Mouse (Mus musculus) stomach, postnatal 0 days (tissue): ENCODE data around the gene Liph. TPM values are rescaled to one million over a fixed set of nuclear protein-coding genes. Genes with fewer than 3 reads are reported as not detected.
"Not testable (repeated sequence)": the region's sequence is repeated elsewhere in the genome, so short reads cannot be mapped to it uniquely, and the experiment has no call there.

Experiments
- ATAC-seq: fragments of 200-750 bp; cut with Nextera tagmentation; 2 replicates; pipeline ENCODE4 v1.8.0; 2017; ENCODE audit not compliant: low FRiP score, low TSS enrichment
- DNase-seq: peaks from one replicate; pipeline ENCODE4 v3.0.0-alpha.2; 2016; ENCODE audit warnings: low spot score
- H3K27ac ChIP-seq: fragments of 300-500 bp; sonication (generic); replicated peaks from 2 replicates; pipeline ENCODE4 v1.5.1; 2014; ENCODE audit warnings: mild to moderate bottlenecking, control low read depth
- H3K27me3 ChIP-seq: fragments of 300-500 bp; sonication (generic); 2 replicates; pipeline ENCODE4 v1.6.1; 2014; ENCODE audit warnings: low read length; ENCODE audit not compliant: control insufficient read depth, insufficient read depth
- H3K36me3 ChIP-seq: fragments of 300-500 bp; sonication (generic); 2 replicates; pipeline ENCODE4 v1.6.1; 2014; ENCODE audit warnings: low read length, mixed read lengths; ENCODE audit not compliant: control insufficient read depth, insufficient read depth
- H3K4me1 ChIP-seq: fragments of 300-500 bp; sonication (generic); replicated peaks from 2 replicates; pipeline ENCODE4 v1.6.1; 2014; ENCODE audit warnings: antibody characterized with exemption; ENCODE audit not compliant: control insufficient read depth, insufficient read depth
- H3K4me2 ChIP-seq: fragments of 300-500 bp; sonication (generic); replicated peaks from 2 replicates; pipeline ENCODE4 v1.6.1; 2014; ENCODE audit warnings: low read depth, mild to moderate bottlenecking, control low read depth, moderate library complexity
- H3K4me3 ChIP-seq: fragments of 300-500 bp; sonication (generic); 2 replicates; pipeline ENCODE4 v1.5.1; 2014; ENCODE audit warnings: low read depth, low read length, control low read depth
- H3K9ac ChIP-seq: fragments of 300-500 bp; sonication (generic); 2 replicates; pipeline ENCODE4 v1.6.1; 2014; ENCODE audit warnings: mild to moderate bottlenecking, low read length, control low read depth, mixed read lengths
- H3K9me3 ChIP-seq: fragments of 300-500 bp; sonication (generic); 2 replicates; pipeline ENCODE4 v1.6.1; 2016; ENCODE audit warnings: low read length; ENCODE audit not compliant: control insufficient read depth
- CTCF ChIP-seq: IDR thresholded peaks from 2 replicates; pipeline ENCODE4 v1.5.1; 2016; ENCODE audit warnings: antibody characterized with exemption, low read depth, mild to moderate bottlenecking, moderate library complexity
- EP300 ChIP-seq: optimal IDR thresholded peaks from 2 replicates; pipeline ENCODE3; 2016; ENCODE audit warnings: antibody characterized with exemption
- WGBS: fragments of 180-500 bp; shearing (Covaris S2); extraction: QIAGEN DNeasy Blood & Tissue Kit; methylation state at CpG from one replicate; pipeline ENCODE4 v1.1.7; 2014; 5-methylcytosine and 5-hydroxymethylcytosine counted together
- polyA plus RNA-seq: library from polyadenylated mRNA; unstranded; fragments of >200 nt; fragmentation: Nextera tagmentation; extraction: Ambion mirVana; gene quantifications from 2 replicates; pipeline ENCODE4 v1.2.1, GENCODE M21; 2015

Gene Liph
- polyA plus RNA-seq, 1 experiment from 2014 or later, result 34.6 TPM

DNA sequence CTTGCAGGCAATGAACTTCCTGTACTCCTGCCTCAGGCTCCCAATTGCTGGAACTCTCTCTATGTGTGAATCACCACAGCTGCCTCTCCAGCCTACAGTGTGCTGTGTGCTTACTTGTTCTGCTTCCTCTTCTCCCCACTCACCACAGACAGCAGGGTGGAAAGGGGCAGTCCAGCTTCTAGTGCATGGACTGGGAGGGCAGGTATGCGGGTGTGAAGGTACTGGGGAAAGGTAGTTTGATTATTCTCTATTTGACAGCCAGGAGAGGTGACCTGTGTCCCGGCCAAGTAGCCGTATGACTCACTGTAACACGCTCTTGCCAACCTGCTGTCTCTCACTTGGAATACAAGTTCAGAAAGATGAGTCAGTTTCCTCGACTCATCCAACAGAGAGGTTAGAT lies 2.6 kb upstream of the Liph start:
- 43% methylated on average over 5 of the region's 5 CpGs for WGBS
- Histone ChIP-seq H3K9ac (no peak overlapping the region), H3K27me3 (no peaks in the 10 kb centered on the region), H3K4me2 (no peak overlapping the region), H3K9me3 (no peaks in the 10 kb centered on the region), H3K27ac (peak overlapping the region; percentile 93), H3K4me3 (no peak overlapping the region), H3K4me1 (no peaks in the 10 kb centered on the region), H3K36me3 (no peaks in the 10 kb centered on the region)
- no peak for TF ChIP-seq CTCF
- TF ChIP-seq EP300, result no peak
- peak; percentile 84 for ATAC-seq
- peak; percentile 72 for DNase-seq

- TF ChIP-seq CTCF, result no peak
- peak; percentile 74 for TF ChIP-seq EP300
- Histone ChIP-seq H3K4me2 (peak overlapping the region; percentile 17; the same call in 1 of the 2 replicates), H3K36me3 (no peaks in the 10 kb centered on the region), H3K9ac (no peak overlapping the region), H3K9me3 (no peaks in the 10 kb centered on the region), H3K4me3 (no peak overlapping the region), H3K4me1 (no peaks in the 10 kb centered on the region), H3K27me3 (no peaks in the 10 kb centered on the region), H3K27ac (peak overlapping the region; percentile 93)
- DNase-seq (peak; percentile 78), ATAC-seq (peak; percentile 78)
- 27% methylated on average over 5 of the region's 5 CpGs for WGBS
Observed at GRCm38 (mm10) chr16:21996881-21997641, 1.6 kb upstream of the Liph start.

DNA sequence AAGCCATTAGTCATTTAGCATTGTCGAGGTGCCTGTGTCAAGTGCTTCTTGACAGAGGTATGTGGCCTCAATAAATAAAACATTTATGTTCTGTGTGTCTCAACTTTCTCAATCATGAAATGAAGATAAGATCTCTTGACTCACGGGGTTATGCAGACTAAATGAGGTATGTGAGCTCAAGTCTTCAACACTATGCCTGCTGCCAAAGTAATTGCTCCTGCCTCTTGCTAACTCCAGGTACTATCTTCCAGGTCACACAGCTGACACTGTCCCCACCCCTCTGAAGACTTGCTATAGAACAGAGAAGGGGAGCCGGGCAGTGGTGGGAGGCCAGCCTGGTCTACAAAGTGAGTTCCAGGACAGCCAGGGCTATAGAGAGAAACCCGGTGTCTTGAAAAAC lies 939 bp upstream of the Liph start:
- no peak for ATAC-seq
- Histone ChIP-seq H3K4me2 (peak overlapping the region; percentile 17; the same call in 1 of the 2 replicates), H3K27ac (peak overlapping the region; percentile 93), H3K9ac (no peak overlapping the region), H3K36me3 (no peaks in the 10 kb centered on the region), H3K9me3 (no peaks in the 10 kb centered on the region), H3K4me1 (no peaks in the 10 kb centered on the region), H3K4me3 (no peak overlapping the region), H3K27me3 (no peaks in the 10 kb centered on the region)
- DNase-seq, result peak; percentile 29
- TF ChIP-seq EP300 (no peak), CTCF (no peak)
- 29% methylated on average over 4 of the region's 4 CpGs for WGBS

DNA sequence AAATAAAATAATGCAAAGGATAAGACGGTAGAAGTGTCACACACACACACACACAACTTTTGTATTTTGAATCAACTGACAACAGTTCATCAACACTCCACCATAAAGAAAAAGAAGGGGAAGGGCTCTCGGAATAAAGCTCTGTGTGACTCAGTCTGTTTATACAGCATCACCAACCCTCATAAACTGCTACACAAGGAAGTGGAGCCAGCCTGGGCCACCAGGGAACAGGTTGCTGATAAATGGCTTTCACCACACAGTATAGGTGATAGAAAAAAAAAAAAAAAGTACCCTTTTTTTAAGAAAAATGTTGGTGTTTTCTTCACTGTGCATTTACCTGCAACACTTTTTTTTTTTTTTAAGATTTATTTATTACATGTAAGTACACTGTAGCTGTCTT lies 3.7 kb downstream of the Liph start:
- WGBS, result 55% methylated on average over 2 of the region's 2 CpGs
- TF ChIP-seq CTCF (no peak), EP300 (no peak)
- Histone ChIP-seq H3K9me3 (no peaks in the 10 kb centered on the region), H3K4me3 (no peak overlapping the region), H3K27ac (no peak overlapping the region), H3K4me1 (no peaks in the 10 kb centered on the region), H3K9ac (no peak overlapping the region), H3K27me3 (no peaks in the 10 kb centered on the region), H3K4me2 (no peak overlapping the region), H3K36me3 (no peaks in the 10 kb centered on the region)
- DNase-seq, result no peak
- ATAC-seq, result peak; percentile 62; the same call in 1 of the 2 replicates

GRCm38 (mm10) chr16:21990893-21991292 lies 4.6 kb downstream of the Liph start:
- not testable (repeated sequence) for H3K9ac ChIP-seq, DNase-seq, H3K4me2 ChIP-seq, H3K27me3 ChIP-seq, H3K36me3 ChIP-seq, ATAC-seq, H3K27ac ChIP-seq, H3K9me3 ChIP-seq, H3K4me1 ChIP-seq, H3K4me3 ChIP-seq

DNA sequence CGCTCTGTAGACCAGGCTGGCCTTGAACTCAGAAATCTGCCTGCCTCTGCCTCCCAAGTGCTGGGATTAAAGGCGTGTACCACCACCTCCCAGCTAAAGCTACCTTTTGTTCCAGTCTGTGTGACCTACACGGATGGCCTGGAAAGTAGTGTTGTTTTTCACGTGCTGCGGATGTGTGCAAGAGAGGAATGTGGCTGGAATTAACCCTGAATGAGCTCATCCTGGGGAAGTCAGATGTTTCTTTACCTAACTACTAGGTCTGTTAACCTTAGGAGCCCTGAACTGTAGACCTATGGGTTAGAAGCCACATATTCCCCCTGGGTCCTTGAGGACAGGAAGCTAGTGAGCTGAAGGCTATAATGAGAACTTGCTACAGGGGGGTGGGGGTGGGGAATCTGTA lies 7.5 kb downstream of the Liph start:
- ATAC-seq (no peak), DNase-seq (no peak)
- H3K27ac ChIP-seq, result no peak overlapping the region

More for the DNA sequence above, 7.5 kb downstream of the Liph start:
- Histone ChIP-seq H3K4me2 (no peak overlapping the region), H3K4me3 (no peak overlapping the region), H3K36me3 (no peaks in the 10 kb centered on the region), H3K4me1 (no peaks in the 10 kb centered on the region), H3K27me3 (no peaks in the 10 kb centered on the region), H3K9ac (no peak overlapping the region), H3K9me3 (no peaks in the 10 kb centered on the region)
- TF ChIP-seq EP300 (no peak), CTCF (no peak)
- WGBS, result 56% methylated on average over 5 of the region's 5 CpGs
